Mouse (Mus musculus) ES-Bruce4 (cell line): ENCODE measurements around the gene Ube2k. TPM values are rescaled to one million over a fixed set of nuclear protein-coding genes. Genes with fewer than 3 reads are reported as not detected.

Experiments
- H3K27ac ChIP-seq: 2 replicates; pipeline ENCODE4 v1.5.1; 2012; ENCODE audit warnings: low read length, inconsistent platforms; ENCODE audit not compliant: insufficient read depth
- H3K27me3 ChIP-seq: 2 replicates; pipeline ENCODE4 v1.6.1; 2012; ENCODE audit warnings: mild to moderate bottlenecking, low read length, inconsistent platforms; ENCODE audit not compliant: control insufficient read depth, poor library complexity, insufficient read depth, severe bottlenecking
- H3K36me3 ChIP-seq: 2 replicates; pipeline ENCODE4 v1.6.1; 2012; ENCODE audit warnings: inconsistent platforms, mild to moderate bottlenecking, low read length, moderate library complexity; ENCODE audit not compliant: control insufficient read depth, poor library complexity, insufficient read depth, severe bottlenecking
- H3K4me1 ChIP-seq: one replicate; pipeline ENCODE4 v1.8.1; 2011; ENCODE audit warnings: low read length; ENCODE audit not compliant: control insufficient read depth, insufficient read depth
- H3K4me3 ChIP-seq: 2 replicates; pipeline ENCODE4 v1.5.1; 2011; ENCODE audit warnings: low read depth, mild to moderate bottlenecking, low read length
- H3K9ac ChIP-seq: 2 replicates; pipeline ENCODE4 v1.6.1; 2012; ENCODE audit warnings: low read depth, mild to moderate bottlenecking, inconsistent platforms; ENCODE audit not compliant: poor library complexity, severe bottlenecking
- H3K9me3 ChIP-seq: replicated peaks from 2 replicates; pipeline ENCODE4 v1.6.1; 2012; ENCODE audit warnings: mild to moderate bottlenecking, low read length, inconsistent platforms; ENCODE audit not compliant: control insufficient read depth, poor library complexity, insufficient read depth, severe bottlenecking
- CTCF ChIP-seq: IDR thresholded peaks from one replicate; pipeline ENCODE4 v1.8.1; 2011; ENCODE audit warnings: low read depth, low read length
- EP300 ChIP-seq: IDR thresholded peaks from 2 replicates; pipeline ENCODE4 v1.6.1; 2011; ENCODE audit warnings: low read depth, low read length; ENCODE audit not compliant: insufficient read depth
- POLR2A ChIP-seq: IDR thresholded peaks from one replicate; pipeline ENCODE4 v1.8.1; 2011; ENCODE audit warnings: low read length; ENCODE audit not compliant: insufficient read depth
- polyA plus RNA-seq: library from polyadenylated mRNA; stranded (reverse); fragments of >200 nt; gene quantifications from 2 replicates; pipeline ENCODE4 v1.2.4, GENCODE M21; 2011; ENCODE audit warnings: low read depth; ENCODE audit not compliant: missing spikeins, insufficient read depth, insufficient read length

Ube2k gene
- polyA plus RNA-seq, 1 experiment: 282 TPM

- no peaks in the 10 kb centered on the region for H3K27me3 ChIP-seq
- H3K4me3 ChIP-seq: no peak overlapping the region
- H3K36me3 ChIP-seq: peaks cover 11% of the 10 kb centered on the region
- H3K4me1 ChIP-seq: peaks cover 1% of the 10 kb centered on the region
- no peak overlapping the region for H3K27ac ChIP-seq
- TF ChIP-seq POLR2A (no peak), EP300 (no peak), CTCF (no peak)
- no peaks in the 10 kb centered on the region for H3K9me3 ChIP-seq
- no peak overlapping the region for H3K9ac ChIP-seq
Observed at GRCm38 (mm10) chr5:65565486-65565885, 28.5 kb downstream of the Ube2k start.

GRCm38 (mm10) chr5:65574876-65575275, 37.8 kb downstream of the Ube2k start:
- TF ChIP-seq EP300: no peak
- no peak for TF ChIP-seq POLR2A
- TF ChIP-seq CTCF: no peak
- Histone ChIP-seq H3K9ac (no peak overlapping the region), H3K9me3 (no peaks in the 10 kb centered on the region), H3K36me3 (peaks cover 9% of the 10 kb centered on the region), H3K4me1 (no peaks in the 10 kb centered on the region), H3K4me3 (no peak overlapping the region), H3K27ac (no peak overlapping the region), H3K27me3 (no peaks in the 10 kb centered on the region)

GRCm38 (mm10) chr5:65575896-65576295, 38.9 kb downstream of the Ube2k start:
- Histone ChIP-seq H3K27ac (no peak overlapping the region), H3K9ac (no peak overlapping the region), H3K4me1 (no peaks in the 10 kb centered on the region), H3K4me3 (no peak overlapping the region), H3K9me3 (no peaks in the 10 kb centered on the region), H3K36me3 (peaks cover 8% of the 10 kb centered on the region), H3K27me3 (no peaks in the 10 kb centered on the region)
- no peak for TF ChIP-seq EP300
- no peak for TF ChIP-seq POLR2A

- TF ChIP-seq POLR2A: no peak
- TF ChIP-seq EP300: no peak
- no peak for TF ChIP-seq CTCF
Observed at GRCm38 (mm10) chr5:65578545-65578944, 41.5 kb downstream of the Ube2k start.

GRCm38 (mm10) chr5:65586291-65586690, 49.3 kb downstream of the Ube2k start:
- H3K9me3 ChIP-seq: no peaks in the 10 kb centered on the region
- TF ChIP-seq EP300: no peak
- TF ChIP-seq POLR2A: no peak
- TF ChIP-seq CTCF: no peak
- H3K27me3 ChIP-seq: no peaks in the 10 kb centered on the region
- H3K27ac ChIP-seq: no peak overlapping the region
- peaks cover 35% of the 10 kb centered on the region for H3K36me3 ChIP-seq
- H3K4me1 ChIP-seq: no peaks in the 10 kb centered on the region
- H3K9ac ChIP-seq: no peak overlapping the region
- no peak overlapping the region for H3K4me3 ChIP-seq

More at GRCm38 (mm10) chr5:65578545-65578944, 41.5 kb downstream of the Ube2k start:
- Histone ChIP-seq H3K27ac (no peak overlapping the region), H3K4me3 (no peak overlapping the region), H3K4me1 (no peaks in the 10 kb centered on the region), H3K36me3 (peaks cover 6% of the 10 kb centered on the region), H3K9me3 (no peaks in the 10 kb centered on the region), H3K9ac (no peak overlapping the region), H3K27me3 (no peaks in the 10 kb centered on the region)

- Histone ChIP-seq H3K4me3 (no peak overlapping the region), H3K36me3 (peaks cover 56% of the 10 kb centered on the region), H3K27me3 (no peaks in the 10 kb centered on the region), H3K27ac (no peak overlapping the region), H3K9me3 (no peaks in the 10 kb centered on the region), H3K4me1 (no peaks in the 10 kb centered on the region), H3K9ac (no peak overlapping the region)
- no peak for TF ChIP-seq CTCF
- TF ChIP-seq POLR2A: no peak
- TF ChIP-seq EP300: no peak
Observed at GRCm38 (mm10) chr5:65590199-65590598, 53.2 kb downstream of the Ube2k start.
